Mouse (Mus musculus) T-helper 17 cell (primary cell): Measurements from ENCODE around the gene Gm6583.
"Not testable (repeated sequence)": the region's sequence is repeated elsewhere in the genome, so short reads cannot be mapped to it uniquely, and the experiment has no call there.

Experiments
- in situ Hi-C, 2 experiments: fragments of 300-600 bp; cut with MboI, MseI; formaldehyde crosslinking; loops; 1 replicate in 1 of 2; 2 replicates in 1 of 2; pipeline ENCODE4 v1.15.1; 2025; ENCODE audit warnings: high pct_unique_total_duplicates in 2 of 2

Gm6583 gene

DNA sequence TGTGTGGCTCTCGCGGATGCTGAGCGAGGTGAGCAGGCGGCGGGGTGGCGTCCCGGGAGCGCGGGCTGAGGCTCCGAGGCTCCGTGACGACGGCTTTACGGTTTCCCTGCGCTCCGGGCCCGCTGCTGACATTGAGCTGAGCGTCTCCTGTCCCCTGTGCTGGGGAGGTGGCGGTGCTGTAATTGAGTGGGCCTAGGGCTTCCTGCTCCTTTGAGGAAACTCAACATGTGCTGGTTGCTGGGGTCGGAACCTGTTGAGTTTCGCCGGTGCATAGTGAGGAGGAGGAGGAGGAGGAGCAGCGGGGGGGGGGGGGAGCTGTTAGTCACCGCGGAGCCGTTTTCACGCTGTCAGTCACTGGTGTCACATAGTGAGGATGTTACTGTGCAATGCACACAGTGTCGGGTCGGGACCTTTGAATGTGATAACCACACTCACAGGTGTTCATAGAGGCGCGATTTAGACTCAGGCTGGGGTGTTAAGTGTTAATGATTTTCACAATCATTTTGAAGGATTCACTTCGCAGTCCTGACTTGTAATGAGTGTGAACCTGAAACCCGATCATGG, 29.3 kb downstream of the Gm6583 start:
- in situ Hi-C loops: no loop called here

DNA sequence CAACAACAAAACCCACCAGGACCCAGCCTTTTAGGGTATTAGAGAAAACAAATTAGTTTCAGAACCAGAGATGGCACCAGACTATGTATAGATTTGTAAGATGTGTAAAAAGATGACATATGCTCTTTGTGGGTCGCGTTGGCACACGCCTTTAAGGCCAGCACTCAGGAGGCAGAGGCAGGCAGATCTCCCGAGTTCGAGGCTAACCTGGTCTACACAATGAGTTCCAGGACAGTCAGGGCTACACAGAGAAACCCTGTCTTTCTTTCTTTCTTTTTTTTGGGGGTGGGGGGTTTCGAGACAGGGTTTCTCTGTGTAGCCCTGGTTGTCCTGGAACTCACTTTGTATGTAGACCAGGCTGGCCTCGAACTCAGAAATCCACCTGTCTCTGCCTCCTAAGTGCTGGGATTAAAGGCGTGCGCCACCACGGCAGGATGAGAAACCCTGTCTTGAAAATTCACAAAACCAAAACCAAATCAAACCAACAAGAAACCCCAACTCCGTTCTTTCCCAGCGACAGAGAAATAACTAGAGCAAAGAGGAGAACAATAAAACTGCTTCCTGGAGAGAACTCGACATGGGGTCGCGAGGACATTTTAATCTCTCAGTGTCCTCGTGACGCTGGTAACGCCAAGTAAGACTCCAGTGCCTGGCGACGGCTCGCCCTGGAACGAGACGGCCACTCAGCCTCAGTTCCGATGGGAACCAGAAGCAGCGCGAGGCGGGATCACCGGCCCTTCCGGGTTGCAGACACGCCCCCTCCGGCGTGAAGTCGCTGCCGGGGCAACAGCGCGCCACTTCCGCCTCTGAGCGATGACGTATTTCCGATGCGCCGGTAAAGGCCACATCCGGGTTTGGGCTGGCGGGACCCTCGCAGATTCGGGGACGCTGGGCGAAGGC, 30.0 kb downstream of the Gm6583 start, which contains the start of gene Tfip11:
Gene Tfip11 (plus strand): TSS at position 813 of the 900 bp plus-strand sequence.
- in situ Hi-C loops: no loop called here

DNA sequence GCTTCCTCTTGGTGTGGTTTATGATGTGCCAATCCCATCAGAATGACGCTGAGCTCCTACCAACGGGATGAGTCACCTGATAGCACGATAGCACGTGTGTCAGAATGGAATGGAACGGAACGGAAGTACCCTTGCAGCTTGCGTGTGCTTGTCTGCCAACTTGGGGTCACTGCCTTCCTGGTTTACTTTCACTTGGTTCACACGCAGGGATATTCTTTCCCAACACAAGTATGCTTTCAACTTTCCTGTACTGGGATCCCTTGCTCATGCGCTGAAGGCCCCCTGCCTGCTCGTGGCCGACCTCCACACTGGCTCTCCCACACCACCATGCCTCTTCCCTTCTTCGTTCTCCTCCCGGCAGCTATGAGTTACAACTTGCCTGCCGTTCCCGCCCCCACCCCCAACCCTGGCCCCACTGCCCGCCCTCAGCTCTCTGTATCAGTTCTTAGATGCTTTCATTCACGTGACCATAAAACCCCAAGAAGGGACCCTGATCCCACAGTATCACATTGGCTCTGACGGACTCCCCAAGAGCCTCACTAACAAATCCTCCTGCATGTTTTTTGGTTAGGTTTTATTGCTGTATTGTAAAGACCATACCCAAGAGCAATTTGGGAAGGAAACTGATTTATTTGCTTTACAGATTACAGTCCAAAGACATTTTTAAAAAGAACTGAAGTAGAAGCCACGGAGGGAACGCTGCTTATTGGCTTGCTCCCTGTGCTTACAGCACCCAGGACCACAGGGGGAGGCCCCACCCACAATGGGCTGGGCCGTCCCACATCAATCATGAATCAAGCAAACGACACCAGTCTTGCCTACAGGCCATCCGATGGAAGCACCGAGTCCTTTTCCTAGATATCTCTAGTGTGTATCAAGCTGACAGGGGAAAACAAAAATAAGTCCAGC, 30.9 kb downstream of the Gm6583 start:
- in situ Hi-C loops: no loop called here

DNA sequence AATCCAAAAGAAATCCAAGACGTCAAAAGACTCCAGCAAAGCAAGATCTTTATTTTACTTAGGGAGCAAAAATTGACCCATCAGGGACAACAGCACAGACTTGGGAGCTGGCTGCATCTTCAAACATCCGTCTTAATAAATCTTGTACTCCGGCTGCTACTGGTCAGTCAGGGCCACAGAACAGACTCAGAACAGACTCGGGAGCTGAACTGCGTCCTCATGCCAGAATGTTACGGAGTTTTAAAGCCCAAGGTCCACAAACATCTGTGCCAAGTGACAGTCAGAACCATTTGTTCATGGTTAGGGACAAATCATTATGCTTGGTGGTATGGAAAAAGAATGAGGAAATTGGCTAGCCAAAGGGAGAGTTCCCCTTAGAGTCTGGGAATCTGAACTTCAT, 32.6 kb downstream of the Gm6583 start:
- in situ Hi-C loops: no loop called here

DNA sequence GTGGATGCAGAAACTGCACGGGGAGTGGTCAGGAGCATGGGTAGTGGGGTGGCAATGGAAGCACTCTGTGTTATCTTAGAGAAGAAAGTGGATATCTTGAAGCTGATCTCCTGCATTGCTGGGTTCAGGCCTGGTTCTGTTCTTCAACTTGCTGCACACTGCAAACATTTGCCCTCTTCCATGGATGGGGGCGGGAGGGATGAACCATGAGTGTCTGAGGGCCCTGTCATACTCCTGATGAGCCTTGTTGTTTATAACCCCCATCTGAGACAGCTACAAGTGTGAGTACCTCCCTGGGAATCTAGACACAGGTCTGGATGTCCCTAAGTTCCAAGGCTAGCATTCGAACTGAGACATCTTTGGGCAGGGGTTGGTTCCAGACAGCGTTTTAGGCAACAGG, 34.5 kb downstream of the Gm6583 start:
- in situ Hi-C loops: no loop called here

DNA sequence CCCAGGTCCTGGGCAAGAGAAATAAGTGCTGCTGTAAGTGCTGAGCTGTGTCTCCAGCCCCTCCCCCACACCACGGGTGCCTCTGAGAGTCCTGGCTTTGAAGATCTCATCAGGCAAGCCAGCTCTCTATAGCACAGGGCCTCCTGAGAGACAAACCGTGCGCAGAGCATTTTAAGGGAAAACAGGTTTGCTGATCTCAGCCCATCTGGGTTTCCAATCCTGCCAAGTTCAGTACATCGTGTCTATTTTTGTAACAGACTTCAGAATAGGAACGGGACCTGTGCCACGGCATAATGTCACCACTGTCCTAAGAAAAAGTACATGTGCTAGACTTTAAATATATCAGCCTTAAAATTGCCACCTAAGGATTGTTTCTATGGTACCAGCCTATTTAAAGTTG, 34.9 kb downstream of the Gm6583 start:
- in situ Hi-C loops: no loop called here

DNA sequence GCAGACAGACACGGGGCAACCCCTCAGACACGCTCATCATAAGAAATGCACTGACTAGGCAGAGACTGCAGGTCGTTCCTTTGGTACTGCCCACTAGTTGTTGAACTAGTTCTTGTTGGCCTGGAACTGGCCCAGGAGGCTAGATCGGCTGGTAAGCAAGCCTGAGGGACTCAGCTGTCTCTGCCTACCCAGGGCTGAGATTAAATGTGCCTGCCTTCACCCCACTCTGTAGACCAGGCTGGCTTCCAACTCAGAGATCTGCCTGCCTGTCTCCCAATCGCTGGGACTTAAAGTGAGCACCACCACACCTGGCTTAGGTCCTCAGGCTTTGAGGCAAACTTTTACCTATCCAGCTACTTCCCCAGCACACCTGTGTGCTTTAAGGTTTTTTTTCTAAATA, 35.5 kb downstream of the Gm6583 start:
- in situ Hi-C loops: no loop called here

DNA sequence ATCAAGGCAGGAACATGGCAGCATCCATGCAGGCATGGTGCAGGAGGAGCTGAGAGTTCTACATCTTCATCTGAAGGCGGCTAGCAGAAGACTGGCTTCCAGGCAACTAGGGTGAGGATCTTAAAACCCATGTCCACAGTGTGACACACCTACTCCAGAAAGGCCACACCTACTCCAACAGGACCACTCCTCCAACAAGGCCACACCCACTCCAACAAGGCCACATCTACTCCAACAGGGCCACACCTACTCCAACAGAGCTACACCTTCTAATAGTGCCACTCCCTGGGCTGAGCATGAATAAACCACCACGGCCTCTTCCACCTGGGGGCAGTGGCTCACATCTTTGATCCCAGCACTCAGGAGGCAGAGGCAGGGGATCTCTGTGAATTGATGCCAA, 36.5 kb downstream of the Gm6583 start:
- in situ Hi-C loops: not testable (repeated sequence)

DNA sequence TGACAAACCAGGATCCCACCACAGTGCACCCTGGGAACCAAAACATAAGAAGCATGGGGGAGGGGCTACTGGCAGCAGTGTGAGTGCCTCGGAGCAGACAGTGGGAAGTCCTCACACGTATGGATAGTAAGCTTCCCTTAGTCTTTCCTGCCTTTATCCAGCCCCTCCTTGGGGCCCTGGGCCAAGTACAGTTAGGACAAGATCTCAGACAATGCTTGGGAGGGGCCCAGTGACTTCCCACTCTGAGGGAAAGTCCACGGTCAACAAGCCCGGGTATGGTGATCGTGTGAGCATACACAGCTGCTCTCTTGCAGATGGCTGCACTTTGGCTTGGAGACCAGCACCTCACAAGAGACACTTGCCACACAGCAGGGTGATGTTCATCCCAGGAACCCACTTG, 38.5 kb downstream of the Gm6583 start:
- in situ Hi-C loops: no loop called here

DNA sequence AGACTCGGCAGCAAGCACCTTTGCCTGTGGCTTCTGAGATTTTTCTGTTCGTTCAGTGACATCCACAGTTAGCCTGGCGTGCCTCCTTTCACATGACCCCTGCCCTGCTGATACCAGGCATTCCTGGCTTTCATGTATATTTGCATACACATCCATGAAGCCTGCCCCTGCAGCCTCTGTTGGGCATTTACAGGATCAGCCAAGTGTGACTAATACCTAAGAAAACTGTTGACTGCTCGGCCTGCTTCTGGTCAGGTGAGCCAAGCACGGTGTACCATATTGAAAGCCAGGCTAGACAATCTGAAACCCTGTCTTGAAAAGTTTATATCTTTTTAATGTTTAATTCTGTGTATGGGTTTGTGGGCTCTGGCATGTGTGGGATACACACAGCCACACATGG, 39.4 kb downstream of the Gm6583 start:
- in situ Hi-C loops: no loop called here

DNA sequence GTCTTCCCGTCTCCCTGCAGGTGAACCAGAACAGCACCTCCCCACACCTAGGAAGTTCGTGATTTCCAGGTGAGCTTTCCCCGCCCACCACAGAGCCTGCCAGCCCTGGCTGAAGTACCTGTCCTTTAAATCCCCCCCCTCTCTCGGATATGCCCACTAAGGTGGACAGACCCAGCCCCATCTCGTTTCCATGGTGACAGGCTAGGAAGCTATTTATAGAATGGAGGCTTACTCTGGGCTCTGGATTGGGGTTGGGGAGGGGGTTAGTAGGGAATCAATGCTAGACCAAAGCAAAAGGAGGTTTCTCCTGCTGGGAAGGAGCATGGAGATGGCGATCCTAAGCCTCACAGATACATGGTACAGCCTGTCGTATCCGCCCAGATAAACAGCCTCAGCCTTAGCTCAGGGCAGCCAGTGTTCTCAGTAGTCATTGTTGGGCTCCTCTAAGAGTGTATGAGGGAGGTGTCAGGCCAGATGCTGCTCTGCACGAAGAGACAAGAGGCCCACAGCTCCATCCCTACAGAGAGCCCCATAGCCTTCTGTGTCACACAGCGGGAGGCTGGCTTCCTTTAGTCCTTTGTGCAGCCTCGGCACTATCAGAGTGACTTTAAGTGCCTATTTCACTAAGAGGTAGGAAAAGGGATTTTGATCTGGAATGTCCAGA, 42.5 kb downstream of the Gm6583 start:
- in situ Hi-C loops: no loop called here

DNA sequence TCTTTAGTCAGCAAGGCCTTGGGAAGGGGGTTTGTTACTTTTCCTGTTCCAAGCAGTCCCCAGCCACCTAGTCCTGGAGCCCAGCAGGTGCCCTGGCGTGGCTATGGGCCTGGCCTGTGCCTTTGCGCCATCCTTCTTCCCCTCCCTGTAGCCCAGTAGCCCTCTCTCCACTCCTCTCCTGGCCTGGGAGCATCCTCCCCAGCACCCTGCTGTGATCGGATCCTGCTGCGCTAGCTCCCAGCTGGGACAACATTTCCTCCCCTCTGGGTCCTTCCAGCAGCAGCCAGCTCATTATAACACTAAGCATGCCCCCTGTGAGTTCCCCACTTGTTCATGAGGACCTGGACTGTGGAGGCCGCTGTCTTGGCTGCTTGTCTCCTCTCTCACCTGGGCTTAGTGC, 50.0 kb downstream of the Gm6583 start:
- in situ Hi-C loops: no loop called here
